Mouse (Mus musculus): ENCODE data around the gene Fam53b. TPM values are rescaled to one million over a fixed set of nuclear protein-coding genes. Genes with fewer than 3 reads are reported as not detected.

Gene Fam53b
- polyA plus RNA-seq, 1 experiment: 20.6 TPM

GRCm38 (mm10) chr7:132772440-132772839 is 41.2 kb downstream of the Fam53b start:
- 77% methylated on average over 5 of the region's 5 CpGs for WGBS
- DNase-seq (ENCODE audit: low read depth, low spot score): no peak

GRCm38 (mm10) chr7:132768498-132769344 is 45.0 kb downstream of the Fam53b start:
- WGBS: 85% methylated on average over 12 of the region's 12 CpGs
- DNase-seq (ENCODE audit: low read depth, low spot score): no peak

GRCm38 (mm10) chr7:132767999-132768370 is 45.7 kb downstream of the Fam53b start:
- WGBS: 83% methylated on average over 4 of the region's 4 CpGs
- DNase-seq (ENCODE audit: low read depth, low spot score): no peak

DNA sequence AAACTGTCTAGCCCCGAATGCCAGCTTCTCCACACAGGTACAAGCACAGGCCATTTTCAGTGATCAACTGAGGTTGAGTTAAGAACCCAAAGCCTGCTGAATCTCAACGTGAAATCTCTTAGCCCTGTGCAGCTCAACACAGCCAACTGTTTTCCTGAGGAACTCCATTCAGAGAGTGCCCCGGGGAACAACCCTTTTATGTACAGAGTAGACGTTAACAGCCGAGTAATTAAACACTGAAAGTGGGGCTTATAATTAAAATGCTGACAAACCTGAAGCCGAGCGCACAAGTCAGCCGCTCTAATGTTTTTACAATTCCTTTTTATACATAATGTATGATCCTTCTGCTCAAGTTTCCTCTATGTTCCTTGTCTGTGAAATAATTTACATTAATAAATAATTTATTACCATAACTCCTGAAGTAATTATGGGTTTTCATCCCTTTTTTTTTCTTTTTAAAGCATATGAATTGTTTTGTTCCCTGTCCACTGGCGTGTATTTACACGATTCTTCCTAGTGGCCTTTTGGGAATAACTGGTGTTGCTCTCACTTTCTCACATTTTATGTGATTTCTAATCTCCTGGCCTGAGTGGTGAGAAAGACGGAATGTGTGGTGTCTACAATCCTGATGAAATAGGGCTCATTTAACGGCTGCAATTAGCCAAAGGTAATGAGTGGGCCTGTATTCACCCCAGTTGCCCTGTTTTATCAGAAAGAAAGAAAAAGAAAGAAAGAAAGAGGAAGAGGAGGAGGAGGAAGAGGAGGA is 46.3 kb downstream of the Fam53b start:
- no peak for DNase-seq (ENCODE audit: low read depth, low spot score)
- 66% methylated on average over 12 of the region's 12 CpGs for WGBS

DNA sequence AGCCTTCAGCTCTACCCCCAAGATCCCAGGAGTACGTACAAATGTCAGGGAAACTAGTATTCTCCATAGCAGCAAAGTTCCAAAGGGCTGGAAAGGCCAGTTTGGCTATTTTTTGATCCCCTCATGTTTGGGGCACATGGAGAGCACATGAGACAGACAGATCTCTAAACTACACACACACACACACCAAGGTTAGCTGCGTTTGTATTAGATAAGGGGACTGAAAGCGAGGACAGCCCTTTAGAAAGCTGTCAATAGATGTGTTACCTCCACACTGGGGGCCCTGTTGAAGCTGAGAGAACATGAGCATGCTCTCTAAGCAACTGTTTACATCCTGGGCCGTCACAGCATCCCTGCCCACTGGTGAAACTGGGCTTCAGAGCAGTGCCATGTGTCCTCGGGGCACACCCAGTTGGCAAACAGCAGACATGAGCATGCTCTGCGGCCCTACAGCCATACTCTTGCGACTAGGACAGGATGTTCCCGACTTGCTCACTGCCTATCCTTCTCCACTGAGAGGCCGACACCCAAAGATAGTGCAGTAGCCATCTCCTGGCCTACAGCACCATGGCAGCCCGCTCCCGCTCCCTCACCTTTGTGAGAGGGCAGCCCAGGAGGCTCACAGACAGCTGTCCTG is 47.3 kb downstream of the Fam53b start:
- WGBS: 49% methylated on average over 11 of the region's 11 CpGs
- no peak for DNase-seq (ENCODE audit: low read depth, low spot score)

DNA sequence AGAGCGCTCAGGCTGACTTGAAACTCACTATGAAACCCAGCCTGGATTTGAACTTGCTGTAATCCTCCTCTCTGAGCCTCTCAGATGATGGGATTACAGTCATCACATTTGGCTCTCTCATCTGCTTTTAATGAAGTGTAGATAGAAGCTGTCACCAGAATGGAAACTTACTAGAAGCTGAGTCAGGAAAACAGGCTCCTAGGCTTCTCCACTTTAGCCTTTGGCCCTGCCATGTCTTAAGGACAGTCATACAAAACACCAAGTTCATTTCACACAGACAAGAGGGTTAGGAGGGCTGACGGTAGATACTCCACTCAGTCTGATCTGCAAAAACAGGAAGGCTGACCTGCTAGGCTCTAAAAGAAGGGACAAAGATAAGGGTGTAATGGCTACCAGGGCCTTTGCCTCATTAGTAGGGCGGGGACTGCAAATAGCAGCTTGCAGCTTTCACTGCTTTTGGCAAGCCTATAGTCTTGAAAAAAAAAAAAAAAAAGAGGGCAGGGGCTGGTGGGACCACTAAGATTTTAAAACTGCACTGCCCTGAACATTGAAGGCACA is 48.0 kb downstream of the Fam53b start:
- DNase-seq (ENCODE audit: low read depth, low spot score): no peak
- WGBS: 62% methylated on average over 3 of the region's 3 CpGs

GRCm38 (mm10) chr7:132764896-132765491 is 48.7 kb downstream of the Fam53b start:
- 63% methylated on average over 4 of the region's 4 CpGs for WGBS
- DNase-seq (ENCODE audit: low read depth, low spot score): no peak

- 85% methylated on average over 4 of the region's 4 CpGs for WGBS
- no peak for DNase-seq (ENCODE audit: low read depth, low spot score)
These were observed 49.4 kb downstream of the Fam53b start for GRCm38 (mm10) chr7:132764314-132764713.

GRCm38 (mm10) chr7:132763911-132764310 is 49.8 kb downstream of the Fam53b start:
- 60% methylated on average over 5 of the region's 5 CpGs for WGBS
- DNase-seq (ENCODE audit: low read depth, low spot score): no peak

GRCm38 (mm10) chr7:132763351-132763750 is 50.3 kb downstream of the Fam53b start:
- 96% methylated on average over 6 of the region's 6 CpGs for WGBS
- no peak for DNase-seq (ENCODE audit: low read depth, low spot score)

GRCm38 (mm10) chr7:132761409-132761808 is 52.3 kb downstream of the Fam53b start:
- DNase-seq (ENCODE audit: low read depth, low spot score): no peak
- 60% methylated on average over 2 of the region's 2 CpGs for WGBS

GRCm38 (mm10) chr7:132760589-132761180 is 53.0 kb downstream of the Fam53b start:
- 93% methylated on average over 6 of the region's 6 CpGs for WGBS
- DNase-seq (ENCODE audit: low read depth, low spot score): no peak

- 97% methylated on average over 6 of the region's 6 CpGs for WGBS
- no peak for DNase-seq (ENCODE audit: low read depth, low spot score)
These were observed 53.8 kb downstream of the Fam53b start for GRCm38 (mm10) chr7:132759926-132760325.

GRCm38 (mm10) chr7:132759405-132759891 is 54.2 kb downstream of the Fam53b start:
- WGBS: 96% methylated on average over 22 of the region's 22 CpGs
- no peak for DNase-seq (ENCODE audit: low read depth, low spot score)

DNA sequence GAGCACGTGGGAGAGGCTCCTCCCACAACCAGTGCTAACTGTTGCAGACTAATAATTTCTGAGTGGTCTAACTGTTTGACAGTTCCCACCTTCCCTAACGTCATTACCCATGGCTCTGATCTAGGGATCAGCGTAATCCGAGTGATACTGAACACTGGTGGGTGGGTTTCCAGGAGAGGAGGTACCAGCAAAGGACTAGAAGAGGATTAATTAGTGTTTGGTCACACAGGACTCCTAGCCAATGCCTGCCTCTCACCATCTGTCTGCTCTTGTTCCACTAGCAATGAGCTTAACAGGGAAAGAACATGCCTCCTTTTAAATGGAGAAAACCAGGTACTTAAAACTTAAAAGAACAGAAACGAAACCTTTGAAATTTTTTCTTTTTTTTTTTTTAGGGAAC is 54.8 kb downstream of the Fam53b start:
- no peak for DNase-seq (ENCODE audit: low read depth, low spot score)

GRCm38 (mm10) chr7:132756325-132756724 is 57.4 kb downstream of the Fam53b start:
- DNase-seq (ENCODE audit: low read depth, low spot score): no peak
- 64% methylated on average over 5 of the region's 5 CpGs for WGBS

More for the DNA sequence above, 54.8 kb downstream of the Fam53b start:
- 86% methylated on average over 5 of the region's 5 CpGs for WGBS

DNA sequence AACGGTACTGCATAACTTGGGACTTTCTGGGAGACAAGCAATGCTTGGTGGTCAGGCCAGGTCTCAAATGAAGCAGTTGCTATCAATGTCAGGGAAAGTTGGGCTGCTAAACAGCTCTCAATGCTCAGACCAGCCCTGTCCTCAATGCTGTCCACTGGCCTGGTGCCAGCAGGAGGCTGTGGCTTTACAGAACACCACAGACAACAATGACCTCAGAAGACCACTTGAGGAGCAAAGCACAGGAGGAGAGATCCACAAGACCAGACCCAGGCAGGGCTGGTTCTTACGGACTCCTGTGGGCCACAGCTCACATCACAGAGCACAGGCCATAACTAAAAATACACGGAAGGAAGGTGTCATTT is 59.3 kb downstream of the Fam53b start:
- WGBS: 62% methylated on average over 3 of the region's 3 CpGs
- no peak for DNase-seq (ENCODE audit: low read depth, low spot score)

GRCm38 (mm10) chr7:132753518-132754388 is 59.9 kb downstream of the Fam53b start:
- WGBS: 82% methylated on average over 4 of the region's 4 CpGs
- DNase-seq (ENCODE audit: low read depth, low spot score): no peak

Data from large intestine, adult 2 months (tissue).